Mouse (Mus musculus): ENCODE results near the gene Nwd1.

- TF ChIP-seq EP300 (optimal IDR thresholded peaks at IDR 0.05) (no peak), CTCF (IDR thresholded peaks at IDR 0.05; ENCODE audit: low read depth) (peak; percentile 13; the same call in 1 of the 2 replicates)
Measured at GRCm38 (mm10) chr8:72722769-72723650, 76.5 kb downstream of the Nwd1 start, which contains the start of gene Sin3b.

Measured in stomach, postnatal 0 days (tissue).